Mouse (Mus musculus): ENCODE measurements around the gene Rtp1.

Gene Rtp1

GRCm38 (mm10) chr16:23456534-23456933 is 27.6 kb downstream of the Rtp1 start:
- no peak for DNase-seq (ENCODE audit: low spot score in 2 of 2)

GRCm38 (mm10) chr16:23457338-23457737 is 28.4 kb downstream of the Rtp1 start:
- no peak for DNase-seq (ENCODE audit: low spot score in 2 of 2)

GRCm38 (mm10) chr16:23458906-23459588 is 30.1 kb downstream of the Rtp1 start:
- DNase-seq (ENCODE audit: low spot score in 2 of 2): no peak

- DNase-seq (ENCODE audit: low spot score in 2 of 2): no peak
These were observed 34.9 kb downstream of the Rtp1 start for GRCm38 (mm10) chr16:23463671-23464347.

- no peak for DNase-seq (ENCODE audit: low spot score in 2 of 2)
These were observed 42.6 kb downstream of the Rtp1 start for GRCm38 (mm10) chr16:23471551-23471950.

GRCm38 (mm10) chr16:23472046-23472445 is 43.1 kb downstream of the Rtp1 start:
- no peak for DNase-seq (ENCODE audit: low spot score in 2 of 2)

GRCm38 (mm10) chr16:23475651-23476050 is 46.7 kb downstream of the Rtp1 start:
- no peak for DNase-seq (ENCODE audit: low spot score in 2 of 2)

GRCm38 (mm10) chr16:23476598-23476997 is 47.7 kb downstream of the Rtp1 start:
- DNase-seq (ENCODE audit: low spot score in 2 of 2): no peak

- DNase-seq (ENCODE audit: low spot score in 2 of 2): no peak
These were observed 51.1 kb downstream of the Rtp1 start for GRCm38 (mm10) chr16:23479872-23480603.

- no peak for DNase-seq (ENCODE audit: low spot score in 2 of 2)
These were observed 53.3 kb downstream of the Rtp1 start for GRCm38 (mm10) chr16:23482218-23482617.

GRCm38 (mm10) chr16:23482846-23483245 is 53.9 kb downstream of the Rtp1 start:
- DNase-seq (ENCODE audit: low spot score in 2 of 2): no peak

- no peak for DNase-seq (ENCODE audit: low spot score in 2 of 2)
These were observed 54.4 kb downstream of the Rtp1 start for GRCm38 (mm10) chr16:23483292-23483691.
